Mouse (Mus musculus) layer of hippocampus, postnatal 14 days (tissue): ENCODE results near the gene 1700021F05Rik. TPM values are rescaled to one million over a fixed set of nuclear protein-coding genes. Genes with fewer than 3 reads are reported as not detected.

Experiments used
- DNase-seq, 2 experiments: peaks; one replicate each; pipeline ENCODE4 v3.0.0; 2021 to 2022; ENCODE audit warnings: low spot score in 2 of 2, mixed read lengths in 1 of 2
- long read RNA-seq, 2 experiments: library from polyadenylated mRNA; stranded (forward); transcript quantifications; one replicate each; pipeline ENCODE4 v2.0.0; 2021
- total RNA-seq, 2 experiments: library from RNA; stranded (reverse); gene quantifications; 2 replicates each; pipeline ENCODE4 v1.2.3; 2021

Gene 1700021F05Rik
- total RNA-seq = 10 to 100 TPM; 49.0 to 49.1 TPM
- long read RNA-seq, experiment 1, transcript 1700021F05Rik-202 (4 exons, 860 nt) = major isoform, 22 of 29 reads
- long read RNA-seq, experiment 1, partial matches to known transcripts = 5 of 29 reads
- long read RNA-seq, experiment 1, other reads (novel, unspliced or antisense) = 2 of 29 reads
- long read RNA-seq, experiment 2, transcript 1700021F05Rik-202 (4 exons, 860 nt) = major isoform, 55 of 70 reads
- long read RNA-seq, experiment 2, partial matches to known transcripts = 12 of 70 reads
- long read RNA-seq, experiment 2, other reads (novel, unspliced or antisense) = 3 of 70 reads

GRCm38 (mm10) chr10:43540442-43541152, at the start of gene 1700021F05Rik:
Gene 1700021F05Rik (minus strand): TSS chr10:43540994.
- DNase-seq = peak; percentile 93 to 95

- no peak for DNase-seq
These were observed 47.8 kb upstream of the 1700021F05Rik start for GRCm38 (mm10) chr10:43588470-43589177.

GRCm38 (mm10) chr10:43584538-43584937, 43.7 kb upstream of the 1700021F05Rik start:
- DNase-seq = no peak

- DNase-seq = no peak
These were observed 40.5 kb upstream of the 1700021F05Rik start for GRCm38 (mm10) chr10:43581260-43581659.

- DNase-seq = peak in 1 of 2 experiments; percentile 34
These were observed 39.9 kb upstream of the 1700021F05Rik start for GRCm38 (mm10) chr10:43580649-43581078.

GRCm38 (mm10) chr10:43579381-43580261, 38.8 kb upstream of the 1700021F05Rik start:
- peak; percentile 32 to 37 for DNase-seq

GRCm38 (mm10) chr10:43578754-43579380, 38.1 kb upstream of the 1700021F05Rik start:
- DNase-seq = peak; percentile 38 to 52

GRCm38 (mm10) chr10:43578366-43578753, 37.6 kb upstream of the 1700021F05Rik start:
- peak; percentile 12 to 29 for DNase-seq

GRCm38 (mm10) chr10:43577997-43578331, 37.2 kb upstream of the 1700021F05Rik start, which contains the start of gene Cd24a:
Gene Cd24a (plus strand): TSS chr10:43578284.
- DNase-seq = no peak

GRCm38 (mm10) chr10:43577299-43577996, 36.7 kb upstream of the 1700021F05Rik start:
- DNase-seq = no peak

- peak; percentile 84 to 90 for DNase-seq
These were observed 34.2 kb upstream of the 1700021F05Rik start for GRCm38 (mm10) chr10:43574956-43575355.

- no peak for DNase-seq
These were observed 33.6 kb upstream of the 1700021F05Rik start for GRCm38 (mm10) chr10:43574352-43574751.

GRCm38 (mm10) chr10:43561311-43561710, 20.5 kb upstream of the 1700021F05Rik start:
- no peak for DNase-seq

GRCm38 (mm10) chr10:43560765-43561164, 20.0 kb upstream of the 1700021F05Rik start:
- DNase-seq = no peak

GRCm38 (mm10) chr10:43559313-43559712, 18.5 kb upstream of the 1700021F05Rik start:
- no peak for DNase-seq

- no peak for DNase-seq
These were observed 16.9 kb upstream of the 1700021F05Rik start for GRCm38 (mm10) chr10:43557630-43558165.

GRCm38 (mm10) chr10:43551388-43551787, 10.6 kb upstream of the 1700021F05Rik start:
- DNase-seq = no peak

- DNase-seq = no peak
These were observed 10.1 kb upstream of the 1700021F05Rik start for GRCm38 (mm10) chr10:43550923-43551322.

GRCm38 (mm10) chr10:43549411-43549810, 8.6 kb upstream of the 1700021F05Rik start:
- no peak for DNase-seq
